Mouse (Mus musculus) lung, adult 2 months (tissue): Measurements from ENCODE around the gene Nova1.

ENCODE experiments used
- CTCF ChIP-seq: fragments of 200-500 bp; IDR thresholded peaks from 2 replicates; pipeline ENCODE4 v1.5.1; 2011; ENCODE audit warnings: mild to moderate bottlenecking, low read length, control low read depth; ENCODE audit not compliant: insufficient read depth
- POLR2A ChIP-seq: fragments of 200-500 bp; IDR thresholded peaks from 2 replicates; pipeline ENCODE4 v1.6.1; 2011; ENCODE audit warnings: low read depth, mild to moderate bottlenecking, control low read depth, low read length, borderline replicate concordance; ENCODE audit errors: extremely low read depth

DNA sequence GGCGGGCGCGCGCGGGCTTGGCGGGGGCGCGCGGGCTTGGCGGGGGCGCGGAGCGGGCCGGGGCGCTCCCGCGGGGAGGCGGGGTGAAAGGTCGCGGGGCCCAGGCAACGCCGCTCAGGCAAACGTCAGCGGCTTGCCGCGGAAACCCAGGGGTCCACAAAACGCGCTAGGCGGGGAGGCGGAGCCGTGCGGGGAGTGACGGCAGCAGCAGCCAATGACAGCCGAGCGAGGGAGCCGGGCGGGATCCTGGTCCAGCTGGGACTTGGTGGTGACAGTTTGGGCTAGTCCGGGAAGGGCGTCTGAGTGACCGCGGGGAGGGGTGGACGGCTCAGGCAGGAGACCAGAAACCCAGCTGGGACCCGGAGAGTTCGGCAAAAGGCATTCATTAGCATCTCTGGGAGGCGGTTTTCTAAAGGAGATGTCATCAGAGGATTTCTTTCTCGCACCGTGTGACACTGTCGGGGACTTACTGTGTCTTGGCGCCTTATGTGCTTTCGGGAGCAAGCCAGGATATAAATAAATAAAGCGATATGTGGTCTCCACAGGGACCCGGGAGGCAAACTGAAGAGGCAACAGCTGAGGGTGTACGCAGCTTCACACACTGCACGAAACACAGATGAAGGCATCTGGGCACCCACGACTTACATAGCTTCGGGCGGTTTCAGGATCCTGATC is 756 bp upstream of the Nova1 start:
- TF ChIP-seq CTCF: no peak
- 0 out of 2 replicates have a peak, but pooled peaks have one; percentile 43 for TF ChIP-seq POLR2A
